Mouse (Mus musculus) left cerebral cortex, postnatal 36 days (tissue): ENCODE data around the gene Hist1h2bb. TPM values are rescaled to one million over a fixed set of nuclear protein-coding genes. Genes with fewer than 3 reads are reported as not detected.
"Not testable (repeated sequence)": the region's sequence is repeated elsewhere in the genome, so short reads cannot be mapped to it uniquely, and the experiment has no call there.

Experiments used
- DNase-seq, 2 experiments: peaks; one replicate each; pipeline ENCODE4 v3.0.0; 2021 to 2022; ENCODE audit warnings: low spot score in 2 of 2, mixed read lengths in 1 of 2
- intact Hi-C: fragments of 180-260 bp; cut with DNase I; formaldehyde crosslinking; loops from one replicate; pipeline ENCODE4 v1.15.1; 2025
- total RNA-seq, 2 experiments: library from RNA; stranded (reverse); gene quantifications; 2 replicates each; pipeline ENCODE4 v1.2.3; 2021

Hist1h2bb gene
- 10 to 100 TPM; 17.9 to 19.8 TPM for total RNA-seq

DNA sequence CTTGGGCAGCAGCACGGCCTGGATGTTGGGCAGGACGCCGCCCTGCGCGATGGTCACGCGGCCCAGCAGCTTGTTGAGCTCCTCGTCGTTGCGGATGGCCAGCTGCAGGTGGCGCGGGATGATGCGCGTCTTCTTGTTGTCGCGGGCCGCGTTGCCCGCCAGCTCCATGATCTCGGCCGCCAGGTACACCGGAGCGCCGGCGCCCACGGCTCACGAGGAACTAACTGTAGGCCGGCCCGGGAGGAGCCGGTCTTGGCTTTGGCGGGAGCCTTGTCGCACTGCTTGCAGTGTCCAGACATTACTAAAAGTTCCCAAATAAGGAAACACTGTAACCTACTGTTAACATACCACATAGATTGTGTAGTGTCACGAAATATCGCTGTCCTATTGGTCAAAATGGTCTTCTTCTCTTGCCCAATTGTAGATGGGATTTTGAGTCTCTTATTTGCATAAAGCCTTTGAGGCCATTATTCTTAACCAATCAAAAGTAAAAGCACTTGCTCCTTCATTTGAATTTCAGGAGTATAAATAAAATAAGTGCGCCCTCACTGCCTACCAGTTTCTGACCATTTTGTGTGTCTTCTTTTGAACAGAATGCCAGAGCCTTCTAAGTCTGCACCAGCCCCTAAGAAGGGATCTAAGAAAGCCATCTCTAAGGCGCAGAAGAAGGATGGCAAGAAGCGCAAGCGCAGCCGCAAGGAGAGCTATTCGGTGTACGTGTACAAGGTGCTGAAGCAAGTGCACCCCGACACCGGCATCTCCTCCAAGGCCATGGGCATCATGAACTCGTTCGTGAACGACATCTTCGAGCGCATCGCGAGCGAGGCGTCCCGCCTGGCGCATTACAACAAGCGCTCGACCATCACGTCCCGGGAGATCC, at the start of gene Hist1h2bb:
Hist1h2bb (plus strand) TSS at position 534 of the 880 bp plus-strand sequence.
- DNase-seq, result peak; percentile 82 to 83
- intact Hi-C loops, result loop anchor here (5.0 kb wide), 1 partner anchor 1704 kb away; the partner anchor contains the start of genes Hist1h2ag, Hist1h2bj and Hist1h4i

DNA sequence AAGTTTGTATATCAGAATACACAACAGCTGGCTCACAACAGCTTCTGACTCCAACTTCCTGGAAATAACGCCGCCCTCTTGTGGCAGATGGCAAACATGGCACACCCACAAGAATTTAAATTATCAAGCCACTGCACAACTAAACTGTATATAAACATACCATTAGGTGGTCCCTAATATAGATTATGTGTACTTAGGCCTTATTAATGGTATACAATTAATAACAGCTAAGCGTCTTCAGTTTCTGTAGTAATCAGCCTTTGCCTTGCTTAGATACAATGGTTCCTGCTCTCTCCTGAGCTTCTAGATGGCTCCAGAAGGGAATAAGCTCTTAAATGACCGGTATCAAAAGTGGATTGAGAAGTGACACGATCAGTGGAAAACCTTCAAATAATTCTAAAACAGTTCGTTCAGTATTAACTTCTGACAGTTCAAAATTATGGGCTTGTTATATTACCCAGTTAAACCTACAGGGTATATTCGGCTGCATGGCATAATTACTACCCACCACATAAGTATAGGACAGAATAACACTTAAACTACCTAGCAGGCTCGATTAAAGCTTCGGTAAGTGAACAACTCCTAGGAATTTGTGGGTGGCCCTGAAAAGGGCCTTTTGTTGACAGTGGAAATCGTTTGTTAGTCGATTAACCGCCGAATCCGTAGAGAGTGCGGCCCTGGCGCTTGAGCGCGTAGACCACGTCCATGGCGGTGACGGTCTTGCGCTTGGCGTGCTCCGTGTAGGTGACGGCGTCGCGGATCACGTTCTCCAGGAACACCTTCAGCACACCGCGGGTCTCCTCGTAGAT, 48.8 kb upstream of the Hist1h2bb start:
- DNase-seq, result peak in 1 of 2 experiments; percentile 35
- intact Hi-C loops, result loop anchor here (1.0 to 5.0 kb wide), 5 partner anchors 13 to 1655 kb away; partner anchors contain the start of genes Hist1h1c, Hist1h1e, Hist1h2ag and Hist1h2bc

DNA sequence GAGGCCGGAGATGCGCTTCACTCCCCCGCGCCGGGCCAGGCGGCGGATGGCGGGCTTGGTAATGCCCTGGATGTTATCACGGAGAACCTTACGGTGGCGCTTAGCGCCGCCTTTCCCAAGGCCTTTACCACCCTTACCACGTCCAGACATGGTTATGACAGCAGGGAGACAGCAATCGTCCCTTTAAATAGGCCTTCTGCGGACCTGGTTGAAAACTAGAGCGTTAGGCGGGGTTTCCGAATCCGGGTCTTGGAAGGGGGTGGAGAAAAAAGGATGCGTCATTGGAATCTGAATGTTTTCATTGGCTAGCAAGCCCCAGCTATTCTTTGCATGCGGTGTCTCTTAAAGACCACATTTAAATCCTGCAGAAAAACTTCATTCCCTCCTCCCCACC, 48.2 kb upstream of the Hist1h2bb start, which contains the start of gene Hist1h4c:
Hist1h4c (minus strand) TSS at position 155 of the 394 bp plus-strand sequence.
- DNase-seq, result peak; percentile 99
- intact Hi-C loops, result loop anchor here (2.0 to 5.0 kb wide), 4 partner anchors 13 to 1656 kb away; partner anchors contain the start of genes Hist1h1c, Hist1h1e, Hist1h2ag and Hist1h2bc

DNA sequence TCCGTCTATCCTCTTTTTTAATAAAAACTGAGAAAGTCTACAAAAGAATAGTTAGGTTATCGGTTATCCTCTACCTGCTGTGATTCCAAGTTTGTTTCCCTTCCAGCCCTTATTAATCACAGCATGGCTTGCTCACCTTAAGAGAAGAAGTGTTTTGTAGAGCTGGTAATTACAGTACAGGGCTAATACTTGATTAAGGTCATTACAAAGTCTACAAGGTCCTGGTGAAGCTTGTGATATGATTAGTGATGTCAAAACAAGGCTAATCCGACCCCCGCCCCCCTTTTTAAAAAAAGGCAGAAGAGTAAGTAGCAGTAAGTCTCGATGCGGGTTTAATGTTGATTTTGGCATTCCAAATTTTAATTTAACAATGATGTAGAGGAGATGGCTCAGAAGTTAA, 47.5 kb upstream of the Hist1h2bb start:
- intact Hi-C loops, result loop anchor here (2.0 to 5.0 kb wide), 4 partner anchors 14 to 1657 kb away; partner anchors contain the start of genes Hist1h1c, Hist1h1e, Hist1h2ag and Hist1h2bc
- no peak for DNase-seq

DNA sequence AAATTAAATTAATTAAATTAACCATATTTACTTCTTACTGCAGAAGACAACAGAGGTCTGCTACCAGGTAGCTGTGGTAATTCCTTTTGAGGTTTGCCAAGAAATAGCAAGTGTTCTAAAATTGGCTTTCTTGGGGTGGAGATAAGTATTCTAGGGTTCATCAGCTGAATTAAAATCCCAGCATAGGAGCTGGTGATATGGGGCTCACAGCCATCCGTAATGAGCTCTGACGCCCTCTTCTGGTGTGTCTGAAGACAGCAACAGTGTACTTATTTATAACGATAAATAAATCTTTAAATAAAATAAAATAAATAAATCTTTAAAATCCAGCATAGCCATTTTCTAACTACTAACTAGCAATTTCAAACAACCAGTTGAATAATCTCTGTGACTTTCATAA, 46.8 kb upstream of the Hist1h2bb start:
- intact Hi-C loops, result loop anchor here (2.0 to 5.0 kb wide), 4 partner anchors 15 to 1657 kb away; partner anchors contain the start of genes Hist1h1c, Hist1h1e, Hist1h2ag and Hist1h2bc
- DNase-seq, result no peak

DNA sequence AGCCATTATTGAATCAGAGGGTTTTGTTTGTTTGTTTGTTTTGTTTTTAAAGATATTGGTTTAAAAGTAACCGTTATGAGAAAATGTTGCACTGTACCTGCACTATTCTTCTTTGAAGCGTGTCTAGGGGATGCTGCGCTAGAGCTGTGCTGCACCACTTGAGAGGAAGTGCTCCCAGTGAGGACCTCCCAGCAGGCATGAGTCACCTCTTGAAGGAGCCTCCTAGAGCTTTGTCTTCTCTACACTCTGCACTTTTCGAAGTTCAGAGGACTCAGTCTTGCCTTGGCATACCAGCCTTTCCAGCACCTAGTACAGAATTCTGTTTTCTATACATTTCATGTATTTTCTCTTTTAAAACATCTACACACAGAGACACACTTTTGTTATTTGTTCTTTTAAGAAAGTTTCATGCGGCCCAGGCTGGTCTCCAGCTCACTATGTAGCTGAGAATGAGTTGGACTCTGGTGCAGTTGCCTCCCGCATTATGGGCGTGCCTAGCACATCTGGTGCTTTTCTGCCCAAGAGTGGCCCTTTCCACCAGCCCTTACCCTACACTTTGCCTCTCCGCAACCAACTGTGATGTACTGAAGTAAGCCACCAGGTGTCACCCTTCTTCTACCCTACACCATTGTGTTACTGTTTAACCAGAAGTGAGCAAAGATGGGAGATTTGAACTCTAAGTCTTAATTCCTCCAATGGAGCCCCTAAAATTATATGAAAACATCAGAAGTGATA, 45.6 kb upstream of the Hist1h2bb start:
- peak; percentile 42 to 61 for DNase-seq
- intact Hi-C loops, result loop anchor here (1.0 kb wide), 1 partner anchor 31 kb away; no protein-coding TSS in a partner anchor

DNA sequence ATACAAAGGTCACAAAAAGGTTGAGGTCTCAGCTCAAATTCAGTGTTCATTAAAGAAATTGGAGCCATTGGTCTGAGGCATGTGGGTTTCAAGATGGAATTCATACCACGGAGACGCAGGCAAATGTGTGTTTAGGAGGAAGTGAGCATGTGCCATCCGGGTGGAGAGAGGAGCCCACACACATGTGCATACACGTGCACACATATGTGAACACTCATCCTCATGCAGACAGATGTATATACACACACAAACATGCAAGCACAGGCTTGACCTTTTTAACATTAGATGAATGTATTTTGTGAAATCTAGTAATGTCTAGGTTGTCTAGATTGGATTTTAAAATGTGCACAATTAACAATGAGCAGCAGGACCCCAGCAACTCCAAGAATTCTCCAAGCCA, 44.3 kb upstream of the Hist1h2bb start:
- intact Hi-C loops, result no loop called here
- DNase-seq, result no peak

DNA sequence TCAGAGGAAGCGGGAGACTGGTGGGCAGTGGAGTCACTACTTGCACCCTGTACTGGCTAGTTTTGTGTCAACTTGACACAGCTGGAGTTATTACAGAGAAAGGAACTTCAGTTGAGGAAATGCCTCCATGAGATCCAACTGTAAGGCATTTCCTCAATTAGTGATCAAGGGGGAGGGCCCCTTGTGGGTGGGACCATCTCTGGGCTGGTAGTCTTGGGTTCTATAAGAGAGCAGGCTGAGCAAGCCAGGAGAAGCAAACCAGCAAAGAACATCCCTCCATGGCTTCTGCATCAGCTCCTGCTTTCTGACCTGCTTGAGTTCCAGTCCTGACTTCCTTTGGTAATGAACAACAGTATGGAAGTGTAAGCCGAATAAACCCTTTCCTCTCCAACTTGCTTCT, 43.7 kb upstream of the Hist1h2bb start:
- DNase-seq, intact Hi-C loops: not testable (repeated sequence)

DNA sequence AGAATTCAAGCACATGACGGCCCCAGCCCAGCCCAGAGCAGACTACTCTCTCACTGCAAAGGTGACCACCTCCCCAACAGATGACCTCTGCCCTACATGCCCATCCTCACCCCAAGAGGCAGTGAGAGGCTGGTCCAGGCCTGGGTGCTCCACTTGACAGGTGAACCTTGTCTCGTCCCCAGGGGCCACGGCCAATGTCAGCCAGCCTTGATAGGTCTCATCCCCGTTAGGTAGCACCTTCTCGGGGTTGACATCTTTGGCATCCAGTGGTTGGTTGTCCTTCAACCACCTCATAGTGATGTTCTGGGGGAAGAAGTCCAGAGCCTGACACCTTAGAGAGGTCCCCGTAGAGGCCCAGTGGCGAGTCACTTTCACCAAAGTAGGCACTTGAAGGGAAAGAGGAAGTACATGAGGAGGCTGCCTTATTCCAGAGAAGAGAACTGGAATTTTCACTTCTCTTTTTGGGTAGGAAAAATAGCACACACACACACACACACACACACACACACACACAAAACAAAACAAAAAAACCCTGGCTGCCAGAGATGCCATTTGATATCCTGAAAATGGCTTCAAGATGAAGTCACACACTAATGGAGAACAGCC, 40.7 kb upstream of the Hist1h2bb start:
- intact Hi-C loops, result no loop called here
- DNase-seq, result no peak

DNA sequence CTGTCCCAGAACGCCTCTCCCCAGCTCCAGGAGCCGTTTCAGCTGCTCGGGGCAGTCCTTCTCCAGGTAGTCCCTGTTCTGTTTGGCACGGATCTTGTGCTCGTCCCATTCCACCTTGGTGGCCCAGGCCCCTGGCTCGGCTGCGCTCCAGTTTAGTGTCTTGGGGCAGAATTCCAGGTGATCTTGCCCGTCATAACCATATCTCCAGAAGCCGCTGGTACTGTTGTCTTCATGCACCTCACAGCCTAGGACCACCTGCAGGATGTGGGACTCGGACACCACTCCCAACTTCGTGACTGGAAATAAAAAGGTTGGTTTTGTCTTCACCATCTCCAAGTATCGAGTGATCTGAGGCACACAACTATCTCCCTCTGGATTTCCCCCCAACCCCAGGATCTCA, 39.8 kb upstream of the Hist1h2bb start:
- intact Hi-C loops, result no loop called here
- DNase-seq, result no peak

DNA sequence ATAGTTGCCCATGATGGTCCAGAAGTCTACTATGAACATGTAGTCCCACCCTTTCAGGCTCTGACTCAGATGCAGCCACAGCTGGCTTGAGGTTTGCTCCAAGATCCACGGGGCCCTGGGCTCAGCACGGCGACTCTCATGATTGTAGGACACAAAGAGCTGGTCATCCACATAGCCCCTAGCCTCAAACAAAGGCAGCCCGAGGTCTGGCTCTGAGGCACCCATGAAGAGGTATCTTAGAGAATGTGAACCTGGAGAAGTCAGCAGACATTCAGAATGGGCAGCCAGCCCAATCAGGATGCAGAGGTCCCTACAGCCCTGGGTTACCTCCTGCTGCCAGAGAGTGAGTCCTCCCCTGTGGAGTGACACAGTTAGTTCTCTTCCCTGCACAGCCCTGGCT, 38.5 kb upstream of the Hist1h2bb start:
- DNase-seq, result no peak
- intact Hi-C loops, result no loop called here

DNA sequence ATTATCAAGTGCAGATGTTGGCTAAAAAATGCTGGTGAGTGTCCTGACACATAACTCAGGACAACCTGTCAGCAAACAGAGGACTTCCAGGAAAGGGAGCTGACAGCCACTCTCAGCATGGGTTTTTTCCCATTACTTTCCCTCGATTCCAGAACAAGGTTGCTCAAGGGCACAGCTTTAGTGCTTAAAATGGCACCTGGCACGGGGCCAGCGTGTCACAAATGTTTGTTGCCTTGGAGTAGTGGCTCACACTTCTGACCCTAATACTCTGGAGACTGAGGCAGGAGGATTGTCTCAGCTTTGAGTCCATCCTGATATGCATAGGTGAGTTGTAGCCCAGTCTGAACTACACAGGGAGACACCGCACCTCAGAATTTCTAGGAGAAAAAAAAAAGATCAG, 37.9 kb upstream of the Hist1h2bb start:
- intact Hi-C loops, result no loop called here
- DNase-seq, result no peak

DNA sequence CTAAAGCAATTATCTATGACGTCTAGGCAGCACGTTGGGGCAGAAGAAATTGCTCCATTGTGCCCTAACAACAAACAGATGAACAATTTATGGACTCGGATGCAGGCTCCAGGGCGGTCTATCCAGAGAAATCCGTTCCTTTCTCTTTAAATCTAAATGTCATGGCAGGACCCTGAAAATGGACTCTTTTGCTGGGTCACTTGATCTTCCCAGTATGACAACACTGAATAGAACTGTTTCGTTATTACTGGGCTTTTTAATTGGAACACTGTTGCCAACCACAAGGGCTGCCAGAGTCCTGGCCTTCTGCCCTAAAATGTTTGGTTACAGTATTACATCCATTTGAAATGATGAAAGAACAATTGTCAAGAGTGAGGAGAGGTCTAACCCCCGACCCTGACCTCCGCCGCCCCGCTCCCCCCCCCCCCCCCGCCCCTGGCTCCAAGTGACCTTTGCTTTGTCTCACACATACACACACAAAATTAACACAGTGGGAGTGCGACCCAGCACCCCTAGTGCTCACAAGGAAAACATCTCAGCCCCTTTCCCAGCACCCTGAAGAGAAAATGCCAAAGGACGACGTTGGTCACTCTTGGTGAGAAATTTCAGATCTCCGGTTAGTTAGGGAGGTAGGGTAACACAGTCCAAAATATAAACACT, 36.7 kb upstream of the Hist1h2bb start:
- intact Hi-C loops, result no loop called here
- no peak for DNase-seq

DNA sequence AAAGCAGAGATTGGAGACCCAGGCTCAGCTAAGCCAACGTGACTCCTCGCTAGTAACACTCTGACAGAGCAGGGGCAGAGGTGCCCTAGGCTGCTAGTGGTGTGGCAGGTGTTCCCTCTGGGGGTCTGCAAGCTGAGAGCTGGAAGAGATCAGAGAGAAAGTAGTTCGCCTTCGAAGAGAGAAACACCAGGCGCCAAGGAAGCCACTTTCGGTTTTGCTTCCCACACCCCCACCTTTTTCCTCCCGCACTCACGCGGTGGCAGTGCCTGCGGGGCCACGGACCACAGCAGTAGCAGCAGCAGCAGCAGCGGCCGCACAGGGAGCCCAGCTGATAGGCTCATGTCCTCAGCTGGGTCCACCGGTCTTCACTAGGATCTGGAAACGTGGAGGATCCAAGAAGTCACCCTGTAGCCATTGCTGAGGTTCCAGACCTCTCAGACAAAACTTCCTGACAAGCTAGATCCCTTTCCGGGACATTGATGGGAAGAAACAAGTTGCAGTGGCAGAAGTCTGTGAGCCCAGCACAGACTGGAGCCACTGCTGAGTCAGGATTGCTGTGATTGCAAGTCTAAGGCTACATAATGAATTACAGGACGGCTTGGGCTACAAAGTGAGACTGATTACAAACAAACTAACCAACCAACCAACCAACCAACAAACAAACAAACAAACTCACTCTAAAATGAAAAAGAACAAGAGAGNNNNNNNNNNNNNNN, 36.0 kb upstream of the Hist1h2bb start, which contains the start of gene Hfe:
Hfe (minus strand) TSS at position 481 of the 716 bp plus-strand sequence.
- intact Hi-C loops, result no loop called here
- peak; percentile 23 to 32 for DNase-seq

DNA sequence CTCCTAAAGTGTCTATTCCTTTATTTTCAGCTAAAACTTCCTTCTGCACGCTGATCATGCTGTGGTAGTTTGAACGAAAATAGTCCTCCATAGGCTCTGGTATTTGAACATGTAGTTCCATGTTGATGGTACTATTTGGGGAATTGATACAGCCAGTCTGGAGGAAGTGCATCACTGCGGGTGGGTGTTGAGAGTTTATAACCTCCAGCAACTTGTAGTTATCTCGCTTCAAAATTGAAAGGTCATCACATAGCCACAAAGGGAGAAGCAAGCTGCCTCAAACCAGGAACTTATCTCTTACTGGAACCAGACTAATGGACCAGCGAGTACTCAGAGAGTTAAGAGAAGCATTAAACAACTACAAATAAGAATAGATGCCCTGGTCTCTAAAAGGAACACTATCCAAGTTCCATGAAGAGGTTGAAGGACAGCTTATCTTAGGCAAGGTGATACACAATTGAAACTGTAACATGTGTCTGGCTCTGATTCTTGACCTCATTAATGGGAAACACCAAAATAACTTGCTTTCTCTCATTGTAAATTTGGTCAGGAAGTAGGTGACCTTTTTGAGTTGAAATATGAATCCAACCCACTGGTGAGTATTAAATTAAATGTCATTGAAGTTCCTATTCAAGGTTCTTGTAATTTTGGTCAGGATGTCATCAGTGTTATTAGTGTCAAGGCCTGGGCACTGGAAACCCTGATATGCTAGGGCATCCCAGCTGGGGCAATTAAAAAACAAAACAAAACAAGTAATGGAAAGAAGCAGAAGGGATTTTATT, 30.1 kb upstream of the Hist1h2bb start:
- intact Hi-C loops, result no loop called here
- DNase-seq, result no peak

DNA sequence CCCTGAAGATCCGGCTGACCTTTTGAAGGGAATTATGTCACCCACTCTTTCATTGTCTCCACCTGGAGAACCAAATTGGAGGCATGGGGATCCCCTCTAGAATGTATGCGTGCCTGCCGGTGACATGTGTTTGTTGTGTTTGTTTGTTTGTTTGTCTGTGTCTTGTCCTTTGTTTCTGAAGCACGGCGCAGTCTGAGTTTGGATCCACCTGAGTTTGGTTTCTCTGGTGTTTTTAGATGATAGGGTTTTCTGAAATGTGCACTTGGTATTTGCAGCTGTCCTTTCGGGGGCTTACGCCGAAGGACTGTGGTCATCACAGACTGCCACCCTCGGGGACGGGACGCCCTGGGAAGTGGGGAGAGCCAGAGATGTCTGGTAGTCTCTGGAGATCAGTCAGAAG, 29.4 kb upstream of the Hist1h2bb start:
- no peak for DNase-seq
- intact Hi-C loops, result no loop called here
